Mouse (Mus musculus) lung, embryonic 16.5 days (tissue): Measurements from ENCODE around the gene Pfpl. TPM values are rescaled to one million over a fixed set of nuclear protein-coding genes. Genes with fewer than 3 reads are reported as not detected.

Source experiments
- ATAC-seq: fragments of 200-750 bp; cut with Nextera tagmentation; 2 replicates; pipeline ENCODE4 v1.8.0; 2017; ENCODE audit warnings: low read depth, mild to moderate bottlenecking, moderate library complexity
- H3K27ac ChIP-seq: fragments of 300-500 bp; sonication (generic); 2 replicates; pipeline ENCODE4 v1.5.1; 2014; ENCODE audit warnings: mild to moderate bottlenecking, control low read depth, low read length
- H3K27me3 ChIP-seq: fragments of 300-500 bp; sonication (generic); 2 replicates; pipeline ENCODE4 v1.6.1; 2014; ENCODE audit warnings: low read depth, low read length, mixed read lengths; ENCODE audit not compliant: control insufficient read depth, insufficient read depth
- H3K36me3 ChIP-seq: fragments of 300-500 bp; sonication (generic); 2 replicates; pipeline ENCODE4 v1.6.1; 2014; ENCODE audit warnings: low read length; ENCODE audit not compliant: control insufficient read depth, insufficient read depth
- H3K4me1 ChIP-seq: fragments of 300-500 bp; sonication (generic); replicated peaks from 2 replicates; pipeline ENCODE4 v1.6.1; 2014; ENCODE audit warnings: low read length, mixed read lengths; ENCODE audit not compliant: control insufficient read depth, insufficient read depth
- H3K4me2 ChIP-seq: fragments of 300-500 bp; sonication (generic); 2 replicates; pipeline ENCODE4 v1.6.1; 2014; ENCODE audit warnings: low read depth, low read length, control low read depth
- H3K4me3 ChIP-seq: fragments of 300-500 bp; sonication (generic); 2 replicates; pipeline ENCODE4 v1.5.1; 2014; ENCODE audit warnings: mild to moderate bottlenecking, low read length, control low read depth
- H3K9ac ChIP-seq: fragments of 300-500 bp; sonication (generic); 2 replicates; pipeline ENCODE4 v1.6.1; 2014; ENCODE audit warnings: low read length, control low read depth
- H3K9me3 ChIP-seq: fragments of 300-500 bp; sonication (generic); 2 replicates; pipeline ENCODE4 v1.6.1; 2016; ENCODE audit warnings: low read length; ENCODE audit not compliant: control insufficient read depth
- WGBS: fragments of 180-500 bp; shearing (Covaris S2); extraction: QIAGEN DNeasy Blood & Tissue Kit; methylation state at CpG from one replicate; pipeline ENCODE4 v1.1.7; 2014; 5-methylcytosine and 5-hydroxymethylcytosine counted together
- polyA plus RNA-seq: library from polyadenylated mRNA; unstranded; fragments of >200 nt; fragmentation: Nextera tagmentation; extraction: Ambion mirVana; gene quantifications from 2 replicates; pipeline ENCODE4 v1.2.1, GENCODE M21; 2015

Pfpl gene
- polyA plus RNA-seq, 1 experiment from 2014 or later, result not detected

DNA sequence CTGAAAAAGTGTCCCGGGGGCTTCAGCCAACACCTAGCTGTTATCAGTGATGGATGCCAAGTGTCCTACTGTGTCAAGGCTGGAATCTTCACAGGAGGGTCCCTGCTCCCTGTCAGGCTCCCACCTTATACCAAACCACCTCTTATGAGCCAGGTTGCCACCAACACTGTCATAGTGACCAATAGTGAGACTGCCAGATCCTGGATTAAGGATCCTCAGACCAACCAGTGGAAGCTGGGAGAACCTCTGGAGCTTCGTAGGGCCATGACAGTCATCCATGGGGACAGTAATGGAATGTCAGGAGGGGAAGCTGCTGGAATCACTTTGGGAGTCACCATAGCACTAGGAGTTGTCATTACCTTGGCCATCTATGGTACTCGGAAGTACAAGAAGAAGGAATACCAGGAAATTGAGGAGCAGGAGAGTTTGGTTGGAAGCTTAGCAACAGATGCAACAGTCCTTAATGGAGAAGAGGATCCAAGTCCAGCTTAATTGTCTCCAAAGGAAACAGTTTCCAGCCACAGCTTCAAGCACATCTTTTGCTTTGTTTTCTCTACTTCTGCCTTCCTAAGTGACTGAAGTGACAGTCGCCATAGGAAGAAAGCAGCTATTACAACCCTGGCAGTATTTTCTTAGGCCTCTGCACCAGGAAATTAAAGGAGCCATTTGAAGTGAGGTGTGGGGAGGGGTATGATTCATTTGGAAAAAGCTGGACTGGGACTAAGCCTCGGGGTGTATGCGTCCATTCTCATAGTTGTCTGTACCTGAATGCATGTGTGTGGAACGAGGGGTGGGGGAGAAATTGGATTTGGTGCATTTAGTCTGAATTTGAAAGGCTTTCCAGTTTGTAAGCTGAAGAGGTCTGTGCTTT is 35.4 kb downstream of the Pfpl start:
- Histone ChIP-seq H3K9me3 (no peaks in the 10 kb centered on the region), H3K4me3 (no peak overlapping the region), H3K4me2 (no peak overlapping the region), H3K9ac (no peak overlapping the region), H3K27ac (peak overlapping the region; percentile 95), H3K4me1 (peaks cover 7% of the 10 kb centered on the region; the same call in 1 of the 2 replicates), H3K36me3 (peaks cover 2% of the 10 kb centered on the region; the same call in 1 of the 2 replicates), H3K27me3 (no peaks in the 10 kb centered on the region)
- WGBS, result 57% methylated on average over 7 of the region's 7 CpGs
- ATAC-seq, result peak; percentile 36

DNA sequence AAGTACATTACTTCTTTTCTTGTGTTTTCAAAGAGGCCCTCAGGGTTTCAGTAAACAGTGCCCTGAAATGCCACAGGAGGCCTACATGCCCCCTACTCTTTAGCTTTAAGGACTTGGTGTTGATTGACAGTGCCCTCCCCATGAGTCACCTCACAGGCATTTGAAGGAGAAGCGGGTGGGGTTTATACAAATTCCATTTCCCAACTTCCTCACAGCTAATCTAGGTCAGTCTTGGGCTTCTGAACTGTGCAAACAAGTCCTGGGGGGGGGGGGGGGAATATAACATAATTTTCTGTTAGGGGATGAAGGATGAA is 36.0 kb downstream of the Pfpl start:
- Histone ChIP-seq H3K9me3 (no peaks in the 10 kb centered on the region), H3K9ac (no peak overlapping the region), H3K27ac (peak overlapping the region; percentile 95), H3K4me3 (no peak overlapping the region), H3K4me2 (no peak overlapping the region), H3K4me1 (peaks cover 7% of the 10 kb centered on the region; the same call in 1 of the 2 replicates), H3K27me3 (no peaks in the 10 kb centered on the region), H3K36me3 (peaks cover 7% of the 10 kb centered on the region; the same call in 1 of the 2 replicates)
- peak; percentile 88 for ATAC-seq
- 24% methylated on average over 1 of the region's 1 CpGs for WGBS

DNA sequence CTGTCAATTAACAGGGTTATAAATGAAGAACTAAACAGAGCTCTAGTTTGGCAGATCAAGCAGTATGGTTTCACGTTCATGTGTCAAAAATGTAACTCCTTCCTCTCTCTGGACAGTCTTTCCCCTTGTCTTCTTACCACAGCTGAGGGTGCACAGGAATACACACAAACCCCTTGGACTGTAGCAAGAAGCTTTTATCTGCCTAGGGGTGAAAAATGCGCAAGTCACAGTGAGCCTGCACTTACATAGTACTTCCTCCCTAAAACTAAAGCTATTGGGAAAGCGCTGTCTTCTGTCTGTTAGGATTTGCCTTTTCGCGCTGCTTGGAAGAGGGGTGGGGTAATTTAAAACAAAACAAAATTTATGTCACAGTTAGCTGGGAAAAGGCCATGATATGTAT is 36.4 kb downstream of the Pfpl start:
- H3K27ac ChIP-seq, result peak overlapping the region; percentile 95
- H3K9me3 ChIP-seq, result no peaks in the 10 kb centered on the region
- H3K36me3 ChIP-seq, result peaks cover 9% of the 10 kb centered on the region
- peaks cover 7% of the 10 kb centered on the region; the same call in 1 of the 2 replicates for H3K4me1 ChIP-seq
- no peak overlapping the region for H3K4me2 ChIP-seq
- ATAC-seq, result no peak
- H3K9ac ChIP-seq, result no peak overlapping the region
- H3K4me3 ChIP-seq, result no peak overlapping the region
- H3K27me3 ChIP-seq, result no peaks in the 10 kb centered on the region
- WGBS, result 57% methylated on average over 5 of the region's 5 CpGs

DNA sequence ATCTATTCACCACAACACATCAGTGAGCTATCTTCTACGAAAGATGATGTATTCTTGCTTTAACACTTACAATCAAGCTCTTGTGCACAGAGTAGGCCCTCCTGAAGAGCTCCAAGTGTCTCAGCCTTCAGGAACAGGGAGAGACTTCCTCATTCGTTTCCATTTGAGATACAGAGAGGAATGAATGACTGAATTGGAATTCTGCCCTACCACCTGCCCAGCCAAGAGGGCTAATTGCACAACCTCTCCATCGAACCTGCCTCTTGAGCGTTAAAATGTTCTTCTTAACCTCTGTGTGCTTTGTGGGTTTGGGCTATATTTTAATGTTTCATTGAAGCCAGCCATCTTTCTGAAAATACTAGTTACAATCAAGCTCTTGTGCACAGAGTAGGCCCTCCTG is 37.0 kb downstream of the Pfpl start:
- peaks cover 14% of the 10 kb centered on the region for H3K36me3 ChIP-seq
- H3K4me3 ChIP-seq, result no peak overlapping the region
- no peak overlapping the region for H3K4me2 ChIP-seq
- H3K27me3 ChIP-seq, result no peaks in the 10 kb centered on the region
- H3K9ac ChIP-seq, result no peak overlapping the region
- H3K4me1 ChIP-seq, result peaks cover 7% of the 10 kb centered on the region; the same call in 1 of the 2 replicates
- WGBS, result 54% methylated on average over 4 of the region's 4 CpGs
- peak overlapping the region; percentile 95 for H3K27ac ChIP-seq
- peak; percentile 47 for ATAC-seq
- no peaks in the 10 kb centered on the region for H3K9me3 ChIP-seq

DNA sequence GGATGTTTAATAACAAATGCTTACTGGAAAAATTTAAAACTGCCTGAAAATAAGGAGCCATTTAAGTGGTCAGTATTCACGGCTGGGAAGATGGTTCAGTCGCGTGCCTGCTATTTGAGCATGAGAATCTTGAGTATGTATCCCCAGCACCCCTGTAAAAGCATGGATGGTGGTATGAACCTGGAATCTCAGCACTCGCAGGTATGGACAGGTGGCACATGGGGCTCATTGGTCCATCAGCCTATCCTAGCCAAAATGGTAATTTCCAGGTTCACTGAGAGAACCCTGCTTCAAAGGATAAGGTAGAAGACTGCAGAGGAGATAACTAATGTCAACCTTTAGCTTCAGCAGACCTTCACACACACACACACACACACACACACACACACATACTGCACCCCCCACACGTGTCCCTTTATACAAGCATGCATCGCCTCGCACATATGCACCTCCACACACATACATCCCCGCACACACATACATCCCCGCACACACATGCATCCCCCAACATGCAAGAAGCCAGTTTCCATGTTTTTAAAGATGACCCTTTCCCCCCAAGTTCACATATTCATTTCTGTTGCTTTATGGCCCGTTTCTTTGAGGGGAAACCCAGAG is 37.9 kb downstream of the Pfpl start:
- peaks cover 7% of the 10 kb centered on the region; the same call in 1 of the 2 replicates for H3K4me1 ChIP-seq
- no peaks in the 10 kb centered on the region for H3K27me3 ChIP-seq
- ATAC-seq, result no peak
- H3K36me3 ChIP-seq, result peaks cover 15% of the 10 kb centered on the region
- no peaks in the 10 kb centered on the region for H3K9me3 ChIP-seq
- no peak overlapping the region for H3K9ac ChIP-seq
- peak overlapping the region; percentile 95 for H3K27ac ChIP-seq
- H3K4me3 ChIP-seq, result no peak overlapping the region
- no peak overlapping the region for H3K4me2 ChIP-seq
- WGBS, result 87% methylated on average over 10 of the region's 10 CpGs

DNA sequence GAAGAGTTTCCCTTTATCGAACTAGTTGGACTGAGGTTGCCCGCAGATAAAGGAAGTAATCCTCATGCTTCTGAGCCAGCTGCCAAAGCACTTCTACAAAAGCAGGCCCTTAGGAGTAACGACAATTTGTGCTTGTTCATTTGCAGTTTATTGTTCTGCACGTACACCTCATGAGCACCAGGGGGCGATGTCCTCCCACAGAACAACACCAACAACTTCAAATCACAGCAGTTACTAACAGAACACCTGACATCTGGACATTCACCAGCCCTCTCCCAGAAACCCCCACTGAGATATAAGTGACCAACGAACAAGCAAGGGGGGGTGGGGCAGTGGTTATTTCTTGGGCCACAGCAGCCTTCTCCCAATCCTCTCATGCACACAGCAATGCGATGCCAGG is 38.5 kb downstream of the Pfpl start:
- no peaks in the 10 kb centered on the region for H3K27me3 ChIP-seq
- no peaks in the 10 kb centered on the region for H3K9me3 ChIP-seq
- WGBS, result 28% methylated on average over 7 of the region's 7 CpGs
- peak; percentile 18; the same call in 1 of the 2 replicates for ATAC-seq
- peaks cover 15% of the 10 kb centered on the region for H3K36me3 ChIP-seq
- no peak overlapping the region for H3K4me2 ChIP-seq
- H3K4me3 ChIP-seq, result no peak overlapping the region
- H3K9ac ChIP-seq, result no peak overlapping the region
- H3K4me1 ChIP-seq, result peaks cover 7% of the 10 kb centered on the region; the same call in 1 of the 2 replicates
- no peak overlapping the region for H3K27ac ChIP-seq

DNA sequence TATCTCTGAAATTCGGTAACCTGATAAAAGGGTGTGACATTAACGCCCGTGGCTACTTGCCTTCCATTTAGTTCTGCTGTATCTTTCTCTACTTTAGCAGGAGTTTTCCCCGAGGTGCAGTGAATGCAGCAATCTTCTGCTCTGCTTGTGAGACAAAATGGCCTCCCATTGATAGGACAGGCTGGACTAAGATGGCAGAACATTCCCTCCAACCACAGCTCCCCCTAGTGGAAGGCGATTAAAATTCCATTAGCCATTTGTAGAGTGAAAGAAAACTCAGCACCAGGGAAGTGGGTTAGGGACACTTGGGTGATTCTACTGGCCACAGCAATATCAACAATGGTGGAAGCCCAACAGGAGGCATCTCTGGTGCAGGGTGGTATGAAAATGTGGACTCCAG is 39.7 kb downstream of the Pfpl start:
- H3K27ac ChIP-seq, result no peak overlapping the region
- no peaks in the 10 kb centered on the region for H3K27me3 ChIP-seq
- H3K36me3 ChIP-seq, result peaks cover 15% of the 10 kb centered on the region
- peaks cover 17% of the 10 kb centered on the region for H3K4me1 ChIP-seq
- ATAC-seq, result no peak
- 84% methylated on average over 5 of the region's 5 CpGs for WGBS
- H3K9me3 ChIP-seq, result no peaks in the 10 kb centered on the region
- H3K4me3 ChIP-seq, result no peak overlapping the region
- no peak overlapping the region for H3K4me2 ChIP-seq
- no peak overlapping the region for H3K9ac ChIP-seq

DNA sequence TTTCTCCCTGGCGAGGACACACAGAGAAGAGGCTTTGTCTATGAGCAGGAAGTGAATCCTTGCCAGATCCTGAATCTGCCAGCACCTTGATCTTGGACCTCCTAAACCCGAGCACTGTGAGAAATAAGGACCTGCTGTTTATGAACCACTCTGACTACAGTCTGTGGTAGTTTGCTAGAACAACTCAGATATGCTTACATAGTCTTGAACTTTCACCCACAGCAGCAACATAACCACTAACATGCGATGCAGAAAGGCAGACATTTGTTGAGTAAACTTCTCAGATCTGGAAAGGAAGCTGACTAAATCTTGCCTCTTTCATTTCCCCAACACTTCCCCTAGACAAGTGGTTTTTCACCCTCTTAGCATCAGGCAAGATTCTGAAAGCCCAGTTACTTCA is 44.2 kb downstream of the Pfpl start:
- no peaks in the 10 kb centered on the region for H3K27me3 ChIP-seq
- peaks cover 15% of the 10 kb centered on the region for H3K36me3 ChIP-seq
- H3K27ac ChIP-seq, result peak overlapping the region; percentile 84
- no peaks in the 10 kb centered on the region for H3K9me3 ChIP-seq
- peak overlapping the region; percentile 32; the same call in 1 of the 2 replicates for H3K9ac ChIP-seq
- ATAC-seq, result peak; percentile 28
- H3K4me2 ChIP-seq, result no peak overlapping the region
- no peak overlapping the region for H3K4me3 ChIP-seq
- peaks cover 44% of the 10 kb centered on the region for H3K4me1 ChIP-seq
- 15% methylated on average over 3 of the region's 3 CpGs for WGBS

DNA sequence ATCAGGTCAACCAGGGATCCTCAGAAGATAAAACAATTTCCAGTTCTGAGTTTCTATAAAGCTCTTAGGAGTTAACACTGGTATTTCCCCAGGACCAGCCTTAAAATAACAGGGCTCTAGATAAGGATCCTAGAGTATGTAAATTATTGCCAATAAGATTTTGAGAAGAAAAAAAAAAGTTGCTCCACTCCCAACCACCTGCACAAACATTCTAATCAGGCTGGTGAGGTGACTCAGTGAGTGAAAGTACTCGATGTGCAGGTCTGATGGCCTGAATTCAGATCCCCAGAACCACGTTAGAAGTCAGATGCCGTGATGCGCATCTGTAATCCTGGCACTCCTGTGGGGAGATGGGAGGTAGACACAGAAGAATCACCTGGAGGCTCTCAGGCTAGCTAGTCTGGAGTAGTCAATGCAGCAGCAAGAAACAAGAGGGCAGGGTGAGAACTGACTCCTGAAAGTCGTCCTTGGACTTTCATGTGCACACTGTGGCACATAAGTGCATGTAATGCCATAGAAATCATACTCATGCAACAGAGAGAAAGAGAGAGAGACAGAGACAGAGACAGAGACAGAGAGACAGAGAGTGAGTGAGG is 44.8 kb downstream of the Pfpl start:
- Histone ChIP-seq H3K27me3 (no peaks in the 10 kb centered on the region), H3K4me1 (peaks cover 47% of the 10 kb centered on the region), H3K27ac (peak overlapping the region; percentile 84), H3K4me2 (no peak overlapping the region), H3K36me3 (peaks cover 15% of the 10 kb centered on the region), H3K4me3 (no peak overlapping the region), H3K9me3 (no peaks in the 10 kb centered on the region), H3K9ac (peak overlapping the region; percentile 32; the same call in 1 of the 2 replicates)
- no peak for ATAC-seq
- 68% methylated on average over 5 of the region's 5 CpGs for WGBS
